Mouse (Mus musculus): ENCODE data around the gene Olfm2. TPM values are rescaled to one million over a fixed set of nuclear protein-coding genes. Genes with fewer than 3 reads are reported as not detected.
A peak's percentile ranks its signal among the peaks of the same experiment; 100 is the strongest.

The Olfm2 gene
- polyA plus RNA-seq, 1 experiment from 2014 or later, result 9.4 TPM

DNA sequence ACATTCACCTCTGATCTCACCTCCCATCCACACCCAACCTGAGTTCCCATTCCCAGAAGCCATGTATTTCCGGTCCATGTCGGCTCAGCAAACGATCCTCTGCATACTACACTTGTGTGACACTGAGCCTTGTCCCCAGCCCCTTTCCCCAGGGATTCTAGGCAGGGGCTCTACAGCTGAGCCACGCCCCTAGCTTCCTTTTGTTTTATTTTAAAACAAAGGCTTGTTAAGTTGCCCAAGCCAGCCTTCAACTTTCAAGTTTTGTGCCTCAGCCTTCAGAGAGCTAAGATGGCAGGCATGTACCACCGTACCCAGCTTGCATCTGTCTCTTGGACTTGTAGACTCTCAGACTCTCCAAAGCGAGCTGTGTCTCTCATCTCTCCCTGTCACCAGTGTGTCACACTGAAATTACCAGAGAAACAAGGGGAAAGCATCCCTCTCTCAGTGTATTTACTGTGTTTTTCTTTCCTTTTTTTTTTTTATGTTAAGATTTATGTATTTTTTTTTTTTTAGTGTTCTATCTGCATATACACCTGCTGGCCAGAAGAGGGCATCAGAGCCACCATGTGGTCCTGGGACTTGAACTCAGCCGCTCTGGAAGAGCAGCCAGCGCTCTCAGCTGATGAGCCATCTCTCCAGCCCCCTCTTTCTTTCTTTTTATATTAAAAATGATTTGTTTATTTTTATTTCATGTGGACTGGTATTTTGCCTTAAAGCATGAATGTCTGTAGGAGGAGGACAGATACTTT, 7.7 kb downstream of the Olfm2 start:
- no peaks in the 10 kb centered on the region for H3K9me3 ChIP-seq (ENCODE audit: control insufficient read depth, low read length)
- H3K36me3 ChIP-seq (ENCODE audit: control insufficient read depth, insufficient read depth, low read length), result no peaks in the 10 kb centered on the region
- H3K4me1 ChIP-seq (replicated peaks; ENCODE audit: control insufficient read depth, insufficient read depth, low read length), result no peaks in the 10 kb centered on the region
- no peak overlapping the region for H3K27ac ChIP-seq (ENCODE audit: low read depth)
- no peak overlapping the region for H3K9ac ChIP-seq (ENCODE audit: low read length)
- 46% methylated on average over 8 of the region's 8 CpGs for WGBS
- DNase-seq (ENCODE audit: low spot score) (no peak), ATAC-seq (replicated peaks; ENCODE audit: low FRiP score, low TSS enrichment, low read depth) (no peak)
- H3K4me3 ChIP-seq (ENCODE audit: low read depth, low read length), result no peak overlapping the region
- H3K27me3 ChIP-seq (replicated peaks; ENCODE audit: control insufficient read depth, insufficient read depth, low read length), result peaks cover 5% of the 10 kb centered on the region; the same call in 1 of the 2 replicates
- no peak overlapping the region for H3K4me2 ChIP-seq (ENCODE audit: low read length)

- H3K9me3 ChIP-seq (ENCODE audit: control insufficient read depth, low read length), result no peaks in the 10 kb centered on the region
- 88% methylated on average over 2 of the region's 2 CpGs for WGBS
- no peak overlapping the region for H3K9ac ChIP-seq (ENCODE audit: low read length)
- no peaks in the 10 kb centered on the region for H3K36me3 ChIP-seq (ENCODE audit: control insufficient read depth, insufficient read depth, low read length)
- no peak overlapping the region for H3K4me3 ChIP-seq (ENCODE audit: low read depth, low read length)
- H3K4me2 ChIP-seq (ENCODE audit: low read length), result no peak overlapping the region
- H3K27ac ChIP-seq (ENCODE audit: low read depth), result no peak overlapping the region
- ATAC-seq (replicated peaks; ENCODE audit: low FRiP score, low TSS enrichment, low read depth), result no peak
- H3K27me3 ChIP-seq (replicated peaks; ENCODE audit: control insufficient read depth, insufficient read depth, low read length), result 0 out of 2 replicates have a peak, but pooled peaks cover 4% of the 10 kb centered on the region
- no peak for DNase-seq (ENCODE audit: low spot score)
- no peaks in the 10 kb centered on the region for H3K4me1 ChIP-seq (replicated peaks; ENCODE audit: control insufficient read depth, insufficient read depth, low read length)
Measured at GRCm38 (mm10) chr9:20737227-20737626, 8.9 kb downstream of the Olfm2 start.

DNA sequence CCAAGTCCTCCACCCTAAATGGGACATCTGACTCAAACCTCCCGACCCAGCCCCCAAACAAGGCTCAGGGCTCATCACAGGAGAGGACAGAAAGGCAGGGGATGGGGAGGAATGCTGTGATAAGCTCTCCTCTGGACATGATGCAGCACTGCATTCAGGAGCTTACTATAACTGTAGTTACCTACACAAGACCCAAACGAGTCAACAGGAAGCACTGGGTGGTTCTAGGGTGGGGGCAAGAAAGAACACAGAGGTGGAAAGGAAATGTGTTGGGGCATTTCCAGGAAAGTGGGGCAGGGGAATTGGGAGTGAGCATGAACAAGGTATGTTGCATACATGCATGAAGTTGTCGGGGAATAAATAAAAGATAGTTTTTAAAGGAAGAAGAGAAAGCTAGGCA, 11.5 kb downstream of the Olfm2 start:
- Histone ChIP-seq H3K4me1 (replicated peaks; ENCODE audit: control insufficient read depth, insufficient read depth, low read length) (no peaks in the 10 kb centered on the region), H3K27me3 (replicated peaks; ENCODE audit: control insufficient read depth, insufficient read depth, low read length) (peaks cover 9% of the 10 kb centered on the region; the same call in 1 of the 2 replicates), H3K27ac (ENCODE audit: low read depth) (no peak overlapping the region), H3K9me3 (ENCODE audit: control insufficient read depth, low read length) (no peaks in the 10 kb centered on the region), H3K4me3 (ENCODE audit: low read depth, low read length) (no peak overlapping the region), H3K36me3 (ENCODE audit: control insufficient read depth, insufficient read depth, low read length) (no peaks in the 10 kb centered on the region), H3K9ac (ENCODE audit: low read length) (no peak overlapping the region), H3K4me2 (ENCODE audit: low read length) (no peak overlapping the region)
- ATAC-seq (replicated peaks; ENCODE audit: low FRiP score, low TSS enrichment, low read depth), result no peak
- no peak for DNase-seq (ENCODE audit: low spot score)
- WGBS, result 65% methylated on average over 3 of the region's 3 CpGs

- no peaks in the 10 kb centered on the region for H3K36me3 ChIP-seq (ENCODE audit: control insufficient read depth, insufficient read depth, low read length)
- DNase-seq (ENCODE audit: low spot score) (no peak), ATAC-seq (replicated peaks; ENCODE audit: low FRiP score, low TSS enrichment, low read depth) (no peak)
- no peaks in the 10 kb centered on the region; the same call in 1 of the 2 replicates for H3K4me1 ChIP-seq (replicated peaks; ENCODE audit: control insufficient read depth, insufficient read depth, low read length)
- no peak overlapping the region for H3K4me2 ChIP-seq (ENCODE audit: low read length)
- peaks cover 35% of the 10 kb centered on the region for H3K27me3 ChIP-seq (replicated peaks; ENCODE audit: control insufficient read depth, insufficient read depth, low read length)
- H3K4me3 ChIP-seq (ENCODE audit: low read depth, low read length), result no peak overlapping the region
- no peaks in the 10 kb centered on the region for H3K9me3 ChIP-seq (ENCODE audit: control insufficient read depth, low read length)
- H3K9ac ChIP-seq (ENCODE audit: low read length), result no peak overlapping the region
- 53% methylated on average over 4 of the region's 4 CpGs for WGBS
- no peak overlapping the region for H3K27ac ChIP-seq (ENCODE audit: low read depth)
Measured at GRCm38 (mm10) chr9:20731797-20732196, 14.4 kb downstream of the Olfm2 start.

GRCm38 (mm10) chr9:20729451-20729850, 16.7 kb downstream of the Olfm2 start:
- H3K36me3 ChIP-seq (ENCODE audit: control insufficient read depth, insufficient read depth, low read length), result no peaks in the 10 kb centered on the region
- H3K4me2 ChIP-seq (ENCODE audit: low read length), result no peak overlapping the region
- no peak overlapping the region for H3K9ac ChIP-seq (ENCODE audit: low read length)
- no peak overlapping the region for H3K27ac ChIP-seq (ENCODE audit: low read depth)
- no peak overlapping the region for H3K4me3 ChIP-seq (ENCODE audit: low read depth, low read length)
- no peaks in the 10 kb centered on the region for H3K9me3 ChIP-seq (ENCODE audit: control insufficient read depth, low read length)
- H3K27me3 ChIP-seq (replicated peaks; ENCODE audit: control insufficient read depth, insufficient read depth, low read length), result peaks cover 59% of the 10 kb centered on the region
- WGBS, result 42% methylated on average over 6 of the region's 6 CpGs
- ATAC-seq (replicated peaks; ENCODE audit: low FRiP score, low TSS enrichment, low read depth), result no peak
- peaks cover 6% of the 10 kb centered on the region for H3K4me1 ChIP-seq (replicated peaks; ENCODE audit: control insufficient read depth, insufficient read depth, low read length)
- DNase-seq (ENCODE audit: low spot score), result no peak

- WGBS, result 1% methylated on average over 40 of the region's 46 CpGs
Measured at GRCm38 (mm10) chr9:20727601-20728113, 18.5 kb downstream of the Olfm2 start.

GRCm38 (mm10) chr9:20726859-20727600, 19.1 kb downstream of the Olfm2 start:
- peak overlapping the region; percentile 45 for H3K4me3 ChIP-seq (ENCODE audit: low read depth, low read length)
- H3K27me3 ChIP-seq (replicated peaks; ENCODE audit: control insufficient read depth, insufficient read depth, low read length), result peaks cover 65% of the 10 kb centered on the region
- H3K9ac ChIP-seq (ENCODE audit: low read length), result peak overlapping the region; percentile 23; the same call in 1 of the 2 replicates
- H3K4me1 ChIP-seq (replicated peaks; ENCODE audit: control insufficient read depth, insufficient read depth, low read length), result peaks cover 6% of the 10 kb centered on the region
- no peaks in the 10 kb centered on the region for H3K9me3 ChIP-seq (ENCODE audit: control insufficient read depth, low read length)
- under 1% methylated on average over 52 of the region's 54 CpGs for WGBS
- H3K36me3 ChIP-seq (ENCODE audit: control insufficient read depth, insufficient read depth, low read length), result no peaks in the 10 kb centered on the region
- peak; percentile 26; the same call in 1 of the 2 replicates for ATAC-seq (replicated peaks; ENCODE audit: low FRiP score, low TSS enrichment, low read depth)
- peak overlapping the region; percentile 99 for H3K4me2 ChIP-seq (ENCODE audit: low read length)
- DNase-seq (ENCODE audit: low spot score), result no peak
- no peak overlapping the region for H3K27ac ChIP-seq (ENCODE audit: low read depth)

More at GRCm38 (mm10) chr9:20727601-20728113, 18.5 kb downstream of the Olfm2 start:
- Histone ChIP-seq H3K27me3 (replicated peaks; ENCODE audit: control insufficient read depth, insufficient read depth, low read length) (peaks cover 65% of the 10 kb centered on the region), H3K9ac (ENCODE audit: low read length) (0 out of 2 replicates have a peak overlapping the region, but pooled peaks have one; percentile 23), H3K27ac (ENCODE audit: low read depth) (no peak overlapping the region), H3K36me3 (ENCODE audit: control insufficient read depth, insufficient read depth, low read length) (no peaks in the 10 kb centered on the region), H3K4me3 (ENCODE audit: low read depth, low read length) (peak overlapping the region; percentile 45), H3K4me2 (ENCODE audit: low read length) (peak overlapping the region; percentile 99), H3K4me1 (replicated peaks; ENCODE audit: control insufficient read depth, insufficient read depth, low read length) (peaks cover 6% of the 10 kb centered on the region), H3K9me3 (ENCODE audit: control insufficient read depth, low read length) (no peaks in the 10 kb centered on the region)
- ATAC-seq (replicated peaks; ENCODE audit: low FRiP score, low TSS enrichment, low read depth) (peak; percentile 73), DNase-seq (ENCODE audit: low spot score) (peak; percentile 80)

- peak overlapping the region; percentile 14; the same call in 1 of the 2 replicates for H3K9ac ChIP-seq (ENCODE audit: low read length)
Measured at GRCm38 (mm10) chr9:20726134-20726858, 19.9 kb downstream of the Olfm2 start.

More at GRCm38 (mm10) chr9:20726134-20726858, 19.9 kb downstream of the Olfm2 start:
- Histone ChIP-seq H3K4me1 (replicated peaks; ENCODE audit: control insufficient read depth, insufficient read depth, low read length) (peaks cover 10% of the 10 kb centered on the region), H3K36me3 (ENCODE audit: control insufficient read depth, insufficient read depth, low read length) (no peaks in the 10 kb centered on the region), H3K27me3 (replicated peaks; ENCODE audit: control insufficient read depth, insufficient read depth, low read length) (peaks cover 65% of the 10 kb centered on the region), H3K4me3 (ENCODE audit: low read depth, low read length) (peak overlapping the region; percentile 45), H3K4me2 (ENCODE audit: low read length) (peak overlapping the region; percentile 99), H3K27ac (ENCODE audit: low read depth) (no peak overlapping the region), H3K9me3 (ENCODE audit: control insufficient read depth, low read length) (no peaks in the 10 kb centered on the region)
- 3% methylated on average over 40 of the region's 42 CpGs for WGBS
- DNase-seq (ENCODE audit: low spot score) (peak; percentile 57), ATAC-seq (replicated peaks; ENCODE audit: low FRiP score, low TSS enrichment, low read depth) (0 out of 2 replicates have a peak, but pooled peaks have one; percentile 4)
